Mouse (Mus musculus) heart, embryonic 11.5 days (tissue): ENCODE data around the gene Aknad1. TPM values are rescaled to one million over a fixed set of nuclear protein-coding genes. Genes with fewer than 3 reads are reported as not detected.

Experiments used
- ATAC-seq: fragments of 200-750 bp; cut with Nextera tagmentation; replicated peaks from 2 replicates; pipeline ENCODE4 v1.8.0; 2017; ENCODE audit warnings: moderate library complexity; ENCODE audit not compliant: insufficient number of reproducible peaks, low FRiP score, low TSS enrichment
- H3K27ac ChIP-seq: fragments of 300-500 bp; sonication (generic); 2 replicates; pipeline ENCODE4 v1.5.1; 2014; ENCODE audit warnings: mild to moderate bottlenecking, low read depth, low read length
- H3K27me3 ChIP-seq: fragments of 300-500 bp; sonication (generic); 2 replicates; pipeline ENCODE4 v1.6.1; 2014; ENCODE audit warnings: mild to moderate bottlenecking, low read length, mixed read lengths; ENCODE audit not compliant: control insufficient read depth, insufficient read depth
- H3K36me3 ChIP-seq: fragments of 300-500 bp; sonication (generic); 2 replicates; pipeline ENCODE4 v1.6.1; 2014; ENCODE audit warnings: mild to moderate bottlenecking, low read length, moderate library complexity, mixed read lengths; ENCODE audit not compliant: control insufficient read depth, insufficient read depth
- H3K4me1 ChIP-seq: fragments of 300-500 bp; sonication (generic); 2 replicates; pipeline ENCODE4 v1.6.1; 2014; ENCODE audit warnings: low read length; ENCODE audit not compliant: control insufficient read depth, insufficient read depth
- H3K4me2 ChIP-seq: fragments of 300-500 bp; sonication (generic); 2 replicates; pipeline ENCODE4 v1.6.1; 2014; ENCODE audit warnings: mild to moderate bottlenecking, moderate library complexity
- H3K4me3 ChIP-seq: fragments of 300-500 bp; sonication (generic); 2 replicates; pipeline ENCODE4 v1.5.1; 2014; ENCODE audit warnings: low read depth, low read length
- H3K9ac ChIP-seq: fragments of 300-500 bp; sonication (generic); 2 replicates; pipeline ENCODE4 v1.6.1; 2014; ENCODE audit warnings: mild to moderate bottlenecking, low read depth, low read length, moderate library complexity
- H3K9me3 ChIP-seq: fragments of 300-500 bp; sonication (generic); replicated peaks from 2 replicates; pipeline ENCODE4 v1.6.1; 2016; ENCODE audit warnings: low read length; ENCODE audit not compliant: control insufficient read depth
- WGBS: fragments of 180-500 bp; shearing (Covaris S2); extraction: QIAGEN DNeasy Blood & Tissue Kit; methylation state at CpG from one replicate; pipeline ENCODE4 v1.1.7; 2014; ENCODE audit not compliant: insufficient replicate concordance; 5-methylcytosine and 5-hydroxymethylcytosine counted together
- polyA plus RNA-seq: library from polyadenylated mRNA; unstranded; fragments of >200 nt; fragmentation: Nextera tagmentation; extraction: Ambion mirVana; gene quantifications from 2 replicates; pipeline ENCODE4 v1.2.1, GENCODE M21; 2014

Gene Aknad1
- polyA plus RNA-seq, 1 experiment from 2014 or later: not detected

DNA sequence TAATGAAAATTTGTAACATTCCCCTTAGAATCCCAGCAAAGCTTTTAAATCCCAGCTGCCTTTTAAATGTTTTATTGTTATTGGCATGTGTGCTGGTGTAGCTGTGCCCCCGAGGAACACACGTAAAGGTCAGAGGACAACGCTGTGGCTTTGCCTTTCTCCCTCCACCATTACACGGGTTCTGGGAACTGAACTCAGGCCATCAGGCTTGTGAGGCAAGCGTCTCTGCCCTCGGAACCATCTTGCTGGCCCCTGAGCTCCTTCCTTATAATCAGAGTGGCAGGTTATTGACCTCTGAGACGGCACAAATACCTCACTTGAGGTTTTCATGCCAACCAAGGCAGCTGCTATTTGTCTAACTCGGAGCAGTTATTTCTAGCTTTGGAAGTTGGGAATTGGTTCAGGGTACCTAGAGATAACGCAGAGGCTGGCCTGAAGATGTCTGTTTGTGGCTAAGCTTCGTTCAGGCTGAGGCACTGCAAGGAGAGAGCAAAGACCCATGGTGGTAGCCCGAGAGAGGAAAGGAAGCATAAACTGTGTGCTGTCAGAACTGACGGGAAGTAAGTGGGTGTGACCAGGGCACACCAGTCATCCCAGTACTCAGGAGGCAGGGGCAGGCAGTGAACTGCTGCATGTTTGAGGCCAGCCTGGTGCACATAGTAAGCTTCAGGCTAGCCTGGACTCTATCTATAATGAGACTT, 48.4 kb downstream of the Aknad1 start:
- Histone ChIP-seq H3K9ac (no peak overlapping the region), H3K27me3 (no peaks in the 10 kb centered on the region), H3K4me3 (no peak overlapping the region), H3K27ac (no peak overlapping the region), H3K9me3 (0 out of 2 replicates have a peak, but pooled peaks cover 5% of the 10 kb centered on the region), H3K4me2 (no peak overlapping the region), H3K36me3 (no peaks in the 10 kb centered on the region; the same call in 1 of the 2 replicates), H3K4me1 (no peaks in the 10 kb centered on the region)
- ATAC-seq: no peak
- 54% methylated on average over 12 of the region's 12 CpGs for whole genome bisulfite sequencing

DNA sequence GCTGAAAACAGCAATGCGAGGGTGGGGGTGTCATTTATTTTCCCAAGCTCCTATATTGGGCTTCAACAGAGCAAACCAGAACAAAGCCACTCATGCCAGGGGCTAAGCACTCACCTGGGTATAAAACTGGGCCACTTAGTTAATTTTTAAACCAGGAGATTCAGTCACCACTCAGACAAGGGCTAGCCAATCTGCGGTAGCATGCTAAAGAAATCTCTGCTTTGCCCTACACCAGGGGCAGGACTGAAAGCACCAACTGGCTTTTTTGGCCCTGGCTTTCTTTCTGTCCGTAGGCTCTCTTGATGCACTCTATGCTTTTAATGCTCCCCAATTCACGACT, 49.0 kb downstream of the Aknad1 start:
- Histone ChIP-seq H3K4me1 (no peaks in the 10 kb centered on the region), H3K27me3 (no peaks in the 10 kb centered on the region), H3K27ac (no peak overlapping the region), H3K4me2 (no peak overlapping the region), H3K9me3 (0 out of 2 replicates have a peak, but pooled peaks cover 5% of the 10 kb centered on the region), H3K4me3 (no peak overlapping the region), H3K9ac (no peak overlapping the region), H3K36me3 (no peaks in the 10 kb centered on the region; the same call in 1 of the 2 replicates)
- 79% methylated on average over 4 of the region's 4 CpGs for WGBS
- ATAC-seq: no peak

DNA sequence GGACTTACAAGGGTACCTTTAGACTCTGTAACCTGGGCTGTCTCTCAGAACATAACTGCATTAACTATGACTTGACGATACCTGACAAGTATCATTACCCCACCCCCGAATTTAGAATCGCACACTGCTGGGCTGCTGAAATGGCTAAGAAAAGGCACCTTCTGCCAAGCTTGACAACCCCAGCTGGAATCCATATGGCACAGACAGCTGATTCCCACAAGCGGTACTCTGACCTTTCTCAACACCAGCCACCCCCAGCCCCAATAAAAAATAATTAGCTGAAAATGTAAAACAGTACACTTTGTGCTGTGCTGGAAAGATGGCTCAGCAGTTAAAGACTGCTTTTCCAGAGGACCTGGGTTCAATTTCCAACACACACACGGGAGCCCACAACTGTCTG, 49.8 kb downstream of the Aknad1 start:
- H3K4me2 ChIP-seq: no peak overlapping the region
- H3K27me3 ChIP-seq: no peaks in the 10 kb centered on the region
- no peaks in the 10 kb centered on the region for H3K4me1 ChIP-seq
- no peaks in the 10 kb centered on the region for H3K9me3 ChIP-seq
- no peak overlapping the region for H3K27ac ChIP-seq
- H3K9ac ChIP-seq: no peak overlapping the region
- no peak for ATAC-seq
- H3K36me3 ChIP-seq: no peaks in the 10 kb centered on the region; the same call in 1 of the 2 replicates
- WGBS: 84% methylated on average over 5 of the region's 5 CpGs
- H3K4me3 ChIP-seq: no peak overlapping the region

DNA sequence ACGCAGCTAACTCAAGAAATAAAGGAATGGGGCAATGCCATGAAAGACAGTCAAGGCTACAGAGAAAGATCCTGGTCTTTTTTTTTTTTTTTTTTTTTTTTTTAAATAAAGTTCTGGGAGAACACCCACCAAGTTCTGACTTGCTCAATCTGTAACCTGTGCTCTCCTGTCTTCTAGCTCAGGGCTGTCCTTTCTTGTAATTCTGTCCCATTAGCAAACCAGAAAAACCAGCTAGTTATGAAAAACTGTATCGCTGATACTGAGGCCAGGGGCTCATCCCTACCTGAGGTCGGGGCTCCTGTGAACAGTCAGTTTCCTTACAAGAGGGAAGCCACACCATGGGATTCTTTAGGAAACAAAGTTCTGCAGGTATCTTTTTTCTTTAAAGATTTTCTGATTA, 51.0 kb downstream of the Aknad1 start:
- no peaks in the 10 kb centered on the region for H3K4me1 ChIP-seq
- WGBS: 79% methylated on average over 3 of the region's 3 CpGs
- no peak overlapping the region for H3K27ac ChIP-seq
- H3K27me3 ChIP-seq: no peaks in the 10 kb centered on the region
- no peak for ATAC-seq
- H3K9me3 ChIP-seq: no peaks in the 10 kb centered on the region
- H3K4me3 ChIP-seq: no peak overlapping the region
- H3K36me3 ChIP-seq: no peaks in the 10 kb centered on the region; the same call in 1 of the 2 replicates
- H3K4me2 ChIP-seq: no peak overlapping the region
- H3K9ac ChIP-seq: no peak overlapping the region

DNA sequence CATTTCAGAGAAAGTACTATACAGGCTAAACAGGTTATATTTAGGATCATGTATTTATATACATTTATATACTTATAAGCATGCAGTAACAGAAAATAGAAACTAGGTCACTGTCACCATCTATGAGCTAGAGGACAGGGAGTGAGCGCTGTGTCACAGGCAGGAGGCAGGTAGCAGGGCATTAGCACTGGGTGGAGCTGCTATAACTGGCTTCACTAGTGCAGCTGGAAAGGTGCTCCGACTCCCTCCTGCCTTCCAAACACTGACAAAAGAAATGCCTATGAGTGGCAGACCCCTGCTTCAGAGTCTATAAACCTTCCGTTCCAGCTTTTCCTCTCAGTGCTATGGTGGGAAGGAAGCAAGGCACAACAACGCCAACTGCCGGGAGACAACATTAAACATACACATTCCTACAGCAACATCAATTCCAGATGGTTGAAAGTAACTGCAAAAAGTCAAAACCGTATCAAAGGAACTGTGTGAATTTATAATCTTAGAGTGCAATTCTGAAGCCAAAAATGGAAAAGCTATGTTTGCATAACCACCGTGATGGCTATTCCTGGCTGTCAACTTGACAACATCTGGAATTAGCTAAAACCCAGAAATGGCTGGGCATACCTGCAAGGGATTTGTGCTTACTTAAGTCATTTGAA, 51.7 kb downstream of the Aknad1 start:
- ATAC-seq: no peak

DNA sequence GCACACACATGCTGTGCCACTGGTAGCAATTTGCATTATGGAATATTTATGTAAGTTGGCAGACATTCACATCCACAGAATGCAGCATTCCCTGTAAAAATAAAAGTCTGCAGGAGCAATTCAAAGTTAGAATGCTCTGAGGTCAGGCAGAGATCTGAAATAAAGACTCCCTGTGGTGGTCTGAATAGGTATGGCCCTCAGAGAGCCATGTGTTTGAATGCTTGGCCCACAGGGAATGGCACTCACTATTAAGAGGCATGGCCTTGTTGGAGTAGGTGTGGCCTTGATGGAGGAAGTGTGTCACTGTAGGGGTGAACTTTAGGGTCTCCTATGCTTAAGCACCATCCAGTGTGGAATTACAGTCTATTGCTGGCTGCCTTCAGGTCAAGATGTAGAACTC, 53.0 kb downstream of the Aknad1 start:
- ATAC-seq: no peak

More for the DNA sequence above, 51.7 kb downstream of the Aknad1 start:
- Histone ChIP-seq H3K4me1 (no peaks in the 10 kb centered on the region), H3K4me2 (no peak overlapping the region), H3K27me3 (no peaks in the 10 kb centered on the region), H3K36me3 (no peaks in the 10 kb centered on the region; the same call in 1 of the 2 replicates), H3K9ac (no peak overlapping the region), H3K9me3 (no peaks in the 10 kb centered on the region), H3K4me3 (no peak overlapping the region), H3K27ac (no peak overlapping the region)
- WGBS: 63% methylated on average over 7 of the region's 7 CpGs

DNA sequence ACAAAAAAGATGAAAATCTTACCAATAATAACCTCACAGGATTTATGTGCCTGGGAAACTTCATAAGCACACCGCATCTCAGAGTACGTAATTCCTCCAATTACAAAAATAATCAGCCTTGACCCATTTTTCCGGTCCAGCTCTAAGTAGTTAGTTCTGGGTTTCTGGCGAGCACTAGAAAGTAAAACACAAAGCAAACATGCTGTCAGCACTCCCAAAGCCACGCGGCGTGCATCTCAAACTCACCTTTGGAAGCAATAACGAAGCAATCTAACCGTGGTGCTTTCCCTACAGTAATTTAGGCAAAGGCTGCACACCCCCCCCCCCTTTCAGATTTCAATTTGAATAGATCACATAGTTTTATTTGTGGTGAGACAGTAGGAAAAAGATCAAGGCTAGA, 55.3 kb downstream of the Aknad1 start:
- no peaks in the 10 kb centered on the region for H3K9me3 ChIP-seq
- H3K27ac ChIP-seq: no peak overlapping the region
- no peak overlapping the region for H3K4me2 ChIP-seq
- peaks cover 7% of the 10 kb centered on the region; the same call in 1 of the 2 replicates for H3K36me3 ChIP-seq
- H3K4me3 ChIP-seq: no peak overlapping the region
- no peak for ATAC-seq
- 88% methylated on average over 9 of the region's 9 CpGs for WGBS
- H3K9ac ChIP-seq: no peak overlapping the region
- H3K27me3 ChIP-seq: no peaks in the 10 kb centered on the region
- no peaks in the 10 kb centered on the region for H3K4me1 ChIP-seq

More for the DNA sequence above, 53.0 kb downstream of the Aknad1 start:
- no peak overlapping the region for H3K4me3 ChIP-seq
- H3K36me3 ChIP-seq: no peaks in the 10 kb centered on the region; the same call in 1 of the 2 replicates
- H3K27ac ChIP-seq: no peak overlapping the region
- no peak overlapping the region for H3K9ac ChIP-seq
- H3K4me1 ChIP-seq: no peaks in the 10 kb centered on the region
- H3K27me3 ChIP-seq: no peaks in the 10 kb centered on the region
- no peak overlapping the region for H3K4me2 ChIP-seq
- no peaks in the 10 kb centered on the region for H3K9me3 ChIP-seq

DNA sequence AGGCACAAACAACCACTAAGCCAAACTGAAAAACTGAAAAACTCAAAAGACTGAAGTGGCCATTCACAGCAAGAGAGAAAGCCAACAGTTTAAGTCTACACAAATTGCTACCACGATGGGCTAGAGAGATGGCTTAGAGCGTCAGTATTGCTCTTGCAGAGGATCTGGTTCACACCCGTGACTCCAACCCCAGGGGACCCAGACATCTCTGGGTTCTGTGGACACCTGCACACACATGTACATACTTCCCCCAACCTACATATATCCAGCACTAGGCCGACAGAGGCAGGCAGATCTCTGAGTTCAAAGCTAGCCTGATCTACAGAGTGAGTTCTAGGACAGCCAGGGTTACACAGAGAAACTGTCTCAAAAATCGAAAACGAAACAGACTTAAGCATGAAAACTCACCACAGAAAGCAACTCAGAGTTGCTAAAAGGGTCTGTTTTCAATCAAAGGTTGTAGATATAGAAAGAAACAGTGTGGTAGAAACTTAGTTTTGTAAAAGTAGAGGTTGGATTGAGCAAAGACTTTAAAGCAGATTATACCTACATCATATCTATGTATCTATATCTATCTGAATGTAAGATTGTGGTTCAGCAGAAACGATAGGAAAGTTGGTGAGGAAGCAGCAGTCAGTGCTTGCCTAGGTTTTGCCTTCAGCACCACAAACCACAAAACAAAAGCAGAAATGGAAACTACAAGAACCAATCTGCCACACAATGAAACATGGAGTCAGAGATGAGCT, 56.3 kb downstream of the Aknad1 start:
- WGBS: 86% methylated on average over 7 of the region's 7 CpGs
- Histone ChIP-seq H3K4me3 (no peak overlapping the region), H3K4me2 (no peak overlapping the region), H3K27me3 (no peaks in the 10 kb centered on the region), H3K27ac (no peak overlapping the region), H3K36me3 (peaks cover 7% of the 10 kb centered on the region; the same call in 1 of the 2 replicates), H3K4me1 (no peaks in the 10 kb centered on the region), H3K9me3 (no peaks in the 10 kb centered on the region), H3K9ac (no peak overlapping the region)
- ATAC-seq: no peak
